In the genomic region with DNA sequence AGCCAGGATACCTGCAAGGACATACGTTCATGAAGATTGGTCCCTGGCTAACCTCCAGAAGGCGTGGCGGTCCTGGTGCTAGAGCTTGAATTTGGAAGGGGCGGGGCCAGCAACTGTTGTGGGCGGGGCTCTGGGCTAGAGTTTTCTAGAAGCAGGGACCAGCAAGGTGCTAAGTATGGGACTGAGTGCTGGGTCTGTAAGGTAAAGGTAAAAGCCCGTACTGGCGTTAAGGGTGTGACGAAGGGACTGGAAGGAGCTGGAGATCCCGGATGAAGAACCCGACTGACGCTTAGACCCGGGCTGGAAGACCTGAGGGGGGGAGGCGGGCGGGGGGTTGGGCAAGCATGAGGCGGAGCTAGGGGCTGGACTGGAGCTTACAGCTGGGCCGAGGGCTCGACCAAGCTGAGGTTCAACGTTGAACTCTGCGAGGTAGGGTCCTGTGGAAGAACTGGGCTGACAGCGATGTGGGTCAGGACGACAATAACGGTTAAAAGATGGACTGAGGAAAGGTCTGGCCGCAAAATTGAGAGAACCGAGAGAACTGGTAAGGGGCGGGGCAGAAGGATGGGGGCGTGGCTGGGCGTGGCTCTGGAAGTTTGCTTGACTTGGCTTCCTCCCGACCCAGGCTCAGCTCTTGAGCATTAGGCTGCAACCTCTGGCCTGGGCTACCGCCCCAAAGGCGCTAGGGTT, we compare ENCODE assay signal across 8 mouse cellular contexts. TPM values are rescaled to one million over a fixed set of nuclear protein-coding genes. Genes with fewer than 3 reads are reported as not detected.
DNase-seq lines count a peak whose midpoint lies in the region; ATAC-seq and TF ChIP-seq lines count a peak whose summit lies in the region.

No protein-coding gene starts in this region.

- H3K4me1 ChIP-seq in ES-Bruce4 (ENCODE audit: control insufficient read depth, insufficient read depth, low read length), result peaks cover 2% of the 10 kb centered on the region
- H3K4me1 ChIP-seq in brown adipose tissue, adult 24 weeks (ENCODE audit: control insufficient read depth, insufficient read depth, insufficient read length, low read length), result peaks cover 4% of the 10 kb centered on the region; the same call in 1 of the 2 replicates
- H3K4me1 ChIP-seq in hindbrain, embryonic 14.5 days (replicated peaks; ENCODE audit: control insufficient read depth, insufficient read depth, low read length), result peaks cover 10% of the 10 kb centered on the region
- H3K4me1 ChIP-seq in liver, embryonic 11.5 days (replicated peaks; ENCODE audit: control insufficient read depth, insufficient read depth, low read length), result peaks cover 14% of the 10 kb centered on the region
- no peaks in the 10 kb centered on the region for H3K4me1 ChIP-seq in midbrain, postnatal 0 days (ENCODE audit: insufficient read depth, low read length)
- H3K4me1 ChIP-seq in stomach, postnatal 0 days (replicated peaks; ENCODE audit: control insufficient read depth, insufficient read depth), result no peaks in the 10 kb centered on the region

- H3K9ac ChIP-seq in ES-Bruce4 (ENCODE audit: low read depth, poor library complexity, severe bottlenecking), result peak overlapping the region; percentile 44
- H3K9ac ChIP-seq in hindbrain, embryonic 14.5 days, result no peak overlapping the region
- peak overlapping the region; percentile 57 for H3K9ac ChIP-seq in liver, embryonic 11.5 days (ENCODE audit: low read depth, low read length)
- no peak overlapping the region for H3K9ac ChIP-seq in midbrain, postnatal 0 days (replicated peaks; ENCODE audit: low read length, poor library complexity, severe bottlenecking)
- H3K9ac ChIP-seq in stomach, postnatal 0 days (ENCODE audit: low read length), result peak overlapping the region; percentile 50

- intact Hi-C loops in gastrocnemius, adult 2 months (cut with DNase I), result no loop called here

- no peak for TF ChIP-seq CTCF in ES-Bruce4 (IDR thresholded peaks at IDR 0.05; ENCODE audit: low read depth, low read length)
- no peak for TF ChIP-seq CTCF in gastrocnemius, adult 2 months (IDR thresholded peaks at IDR 0.05)
- no peak for TF ChIP-seq CTCF in midbrain, postnatal 0 days (IDR thresholded peaks at IDR 0.05)
- no peak for TF ChIP-seq CTCF in stomach, postnatal 0 days (IDR thresholded peaks at IDR 0.05; ENCODE audit: low read depth)

- peak overlapping the region; percentile 43 for H3K4me2 ChIP-seq in hindbrain, embryonic 14.5 days (replicated peaks)
- H3K4me2 ChIP-seq in liver, embryonic 11.5 days, result peak overlapping the region; percentile 87
- peak overlapping the region; percentile 48 for H3K4me2 ChIP-seq in midbrain, postnatal 0 days (ENCODE audit: low read depth, low read length, poor library complexity, severe bottlenecking)
- H3K4me2 ChIP-seq in stomach, postnatal 0 days (replicated peaks; ENCODE audit: low read depth), result peak overlapping the region; percentile 69

- TF ChIP-seq POLR2A in ES-Bruce4 (IDR thresholded peaks at IDR 0.05; ENCODE audit: insufficient read depth, low read length), result no peak

- H3K27me3 ChIP-seq in ES-Bruce4 (ENCODE audit: control insufficient read depth, insufficient read depth, low read length, poor library complexity, severe bottlenecking), result no peaks in the 10 kb centered on the region
- no peaks in the 10 kb centered on the region for H3K27me3 ChIP-seq in hindbrain, embryonic 14.5 days (ENCODE audit: control insufficient read depth, insufficient read depth, low read length)
- peaks cover 17% of the 10 kb centered on the region for H3K27me3 ChIP-seq in liver, embryonic 11.5 days (replicated peaks; ENCODE audit: control insufficient read depth, insufficient read depth, low read length)
- H3K27me3 ChIP-seq in midbrain, postnatal 0 days (ENCODE audit: insufficient read depth, low read length), result no peaks in the 10 kb centered on the region
- no peaks in the 10 kb centered on the region for H3K27me3 ChIP-seq in stomach, postnatal 0 days (ENCODE audit: control insufficient read depth, insufficient read depth, low read length)

- peaks cover 2% of the 10 kb centered on the region; the same call in 1 of the 2 replicates for H3K36me3 ChIP-seq in ES-Bruce4 (ENCODE audit: control insufficient read depth, insufficient read depth, low read length, poor library complexity, severe bottlenecking)
- peaks cover 36% of the 10 kb centered on the region for H3K36me3 ChIP-seq in hindbrain, embryonic 14.5 days (replicated peaks; ENCODE audit: control insufficient read depth, insufficient read depth)
- H3K36me3 ChIP-seq in liver, embryonic 11.5 days (ENCODE audit: control insufficient read depth, insufficient read depth, low read length), result peaks cover 4% of the 10 kb centered on the region; the same call in 1 of the 2 replicates
- peaks cover 24% of the 10 kb centered on the region for H3K36me3 ChIP-seq in midbrain, postnatal 0 days (ENCODE audit: insufficient read depth, low read length)
- H3K36me3 ChIP-seq in stomach, postnatal 0 days (ENCODE audit: control insufficient read depth, insufficient read depth, low read length), result peaks cover 7% of the 10 kb centered on the region

- ATAC-seq in hindbrain, embryonic 14.5 days (ENCODE audit: low FRiP score), result peak; percentile 45; the same call in 1 of the 2 replicates
- peak; percentile 84 for ATAC-seq in liver, embryonic 11.5 days (replicated peaks; ENCODE audit: low FRiP score)
- ATAC-seq in midbrain, postnatal 0 days (ENCODE audit: low FRiP score), result peak; percentile 42; the same call in 1 of the 2 replicates
- peak; percentile 80 for ATAC-seq in stomach, postnatal 0 days (ENCODE audit: low FRiP score, low TSS enrichment)

- H3K4me3 ChIP-seq in ES-Bruce4 (ENCODE audit: low read depth, low read length), result peak overlapping the region; percentile 88
- H3K4me3 ChIP-seq in brown adipose tissue, adult 24 weeks (ENCODE audit: insufficient read depth, low read depth, low read length), result peak overlapping the region; percentile 72
- H3K4me3 ChIP-seq in gastrocnemius, adult 2 months, result peak overlapping the region; percentile 75
- peak overlapping the region; percentile 18 for H3K4me3 ChIP-seq in hindbrain, embryonic 14.5 days (replicated peaks; ENCODE audit: low read length)
- H3K4me3 ChIP-seq in liver, embryonic 11.5 days (ENCODE audit: low read depth, low read length), result peak overlapping the region; percentile 63
- H3K4me3 ChIP-seq in midbrain, postnatal 0 days (ENCODE audit: low read depth, low read length), result peak overlapping the region; percentile 25
- H3K4me3 ChIP-seq in stomach, postnatal 0 days (ENCODE audit: low read depth, low read length), result peak overlapping the region; percentile 55

- 4% methylated on average over 30 of the region's 30 CpGs for WGBS in hindbrain, embryonic 14.5 days
- 2% methylated on average over 29 of the region's 30 CpGs for WGBS in liver, embryonic 11.5 days
- 3% methylated on average over 30 of the region's 30 CpGs for WGBS in midbrain, postnatal 0 days
- WGBS in stomach, postnatal 0 days, result 3% methylated on average over 30 of the region's 30 CpGs

- DNase-seq in gastrocnemius, adult 2 months, result peak; percentile 84
- no peak for DNase-seq in hindbrain, embryonic 14.5 days (ENCODE audit: low spot score)
- peak; percentile 84 for DNase-seq in liver, embryonic 11.5 days (ENCODE audit: low spot score)
- DNase-seq in midbrain, postnatal 0 days (ENCODE audit: low spot score), result peak; percentile 49
- peak; percentile 84 for DNase-seq in stomach, postnatal 0 days (ENCODE audit: low spot score)
- DNase-seq in adipocyte (ENCODE audit: low spot score), result no peak

- no peak for TF ChIP-seq EP300 in ES-Bruce4 (IDR thresholded peaks at IDR 0.05; ENCODE audit: insufficient read depth, low read depth, low read length)
- TF ChIP-seq EP300 in stomach, postnatal 0 days (optimal IDR thresholded peaks at IDR 0.05), result no peak

- H3K9me3 ChIP-seq in ES-Bruce4 (replicated peaks; ENCODE audit: control insufficient read depth, insufficient read depth, low read length, poor library complexity, severe bottlenecking), result no peaks in the 10 kb centered on the region
- H3K9me3 ChIP-seq in hindbrain, embryonic 14.5 days (ENCODE audit: control insufficient read depth, low read length), result no peaks in the 10 kb centered on the region
- no peaks in the 10 kb centered on the region for H3K9me3 ChIP-seq in liver, embryonic 11.5 days (ENCODE audit: control insufficient read depth, low read length)
- H3K9me3 ChIP-seq in midbrain, postnatal 0 days (ENCODE audit: low read length), result no peaks in the 10 kb centered on the region
- H3K9me3 ChIP-seq in stomach, postnatal 0 days (ENCODE audit: control insufficient read depth, low read length), result no peaks in the 10 kb centered on the region

- H3K27ac ChIP-seq in ES-Bruce4 (ENCODE audit: insufficient read depth, low read length), result peak overlapping the region; percentile 36; the same call in 1 of the 2 replicates
- peak overlapping the region; percentile 90 for H3K27ac ChIP-seq in brown adipose tissue, adult 24 weeks (replicated peaks; ENCODE audit: low read depth, low read length)
- H3K27ac ChIP-seq in gastrocnemius, adult 2 months, result peak overlapping the region; percentile 71
- no peak overlapping the region for H3K27ac ChIP-seq in hindbrain, embryonic 14.5 days
- no peak overlapping the region; the same call in 1 of the 2 replicates for H3K27ac ChIP-seq in liver, embryonic 11.5 days (ENCODE audit: low read depth, low read length)
- no peak overlapping the region for H3K27ac ChIP-seq in midbrain, postnatal 0 days (ENCODE audit: low read depth, low read length)
- H3K27ac ChIP-seq in stomach, postnatal 0 days (replicated peaks), result 0 out of 2 replicates have a peak overlapping the region, but pooled peaks have one; percentile 13

RNA-seq across cellular contexts. Expression of a gene that starts 1.4 kb away (rescaled TPM):
- 6.1 and 7.6 TPM in 2 replicates for polyA plus RNA-seq in ES-Bruce4 (2011; ENCODE audit: insufficient read depth, insufficient read length, low read depth, missing spikeins)
- 102 and 105 TPM in 2 replicates for polyA plus RNA-seq in brown adipose tissue, adult 24 weeks (2012; ENCODE audit: insufficient read depth, insufficient read length, missing spikeins)
- total RNA-seq in gastrocnemius, adult 2 months (2021), result under 1 TPM in 1 of 2 experiments, not detected in 1; 0.81 TPM
- 1.4 and 2.9 TPM in 2 replicates for polyA plus RNA-seq in hindbrain, embryonic 14.5 days (2014; fragmentation: Nextera tagmentation; extraction: Ambion mirVana)
- 1.6 and 2.5 TPM in 2 replicates for polyA plus RNA-seq in liver, embryonic 11.5 days (2014; fragmentation: Nextera tagmentation; extraction: Ambion mirVana)
- 1.0 TPM in 2 replicates for total RNA-seq in midbrain, postnatal 0 days (2014; rRNA removed)
- polyA plus RNA-seq in midbrain, postnatal 0 days (2015; fragmentation: Nextera tagmentation; extraction: Ambion mirVana), result 3.3 and 4.8 TPM in 2 replicates
- 0.98 and 1.0 TPM in 2 replicates for polyA plus RNA-seq in stomach, postnatal 0 days (2015; fragmentation: Nextera tagmentation; extraction: Ambion mirVana)

RNA-seq across cellular contexts. Expression of a gene that starts 6.3 kb away (rescaled TPM):
- 33.1 and 36.1 TPM in 2 replicates for polyA plus RNA-seq in ES-Bruce4 (2011; ENCODE audit: insufficient read depth, insufficient read length, low read depth, missing spikeins)
- 61.8 and 78.8 TPM in 2 replicates for polyA plus RNA-seq in brown adipose tissue, adult 24 weeks (2012; ENCODE audit: insufficient read depth, insufficient read length, missing spikeins)
- total RNA-seq in gastrocnemius, adult 2 months (2021), result 1 to 10 TPM; 3.3 to 4.6 TPM
- polyA plus RNA-seq in hindbrain, embryonic 14.5 days (2014; fragmentation: Nextera tagmentation; extraction: Ambion mirVana), result 46.4 and 53.2 TPM in 2 replicates
- polyA plus RNA-seq in liver, embryonic 11.5 days (2014; fragmentation: Nextera tagmentation; extraction: Ambion mirVana), result 42.6 and 45.3 TPM in 2 replicates
- 71.3 and 78.4 TPM in 2 replicates for total RNA-seq in midbrain, postnatal 0 days (2014; rRNA removed)
- 65.0 and 65.5 TPM in 2 replicates for polyA plus RNA-seq in midbrain, postnatal 0 days (2015; fragmentation: Nextera tagmentation; extraction: Ambion mirVana)
- polyA plus RNA-seq in stomach, postnatal 0 days (2015; fragmentation: Nextera tagmentation; extraction: Ambion mirVana), result 59.0 and 61.4 TPM in 2 replicates

RNA-seq across cellular contexts. Expression of a gene that starts 11.2 kb away (rescaled TPM):
- polyA plus RNA-seq in ES-Bruce4 (2011; ENCODE audit: insufficient read depth, insufficient read length, low read depth, missing spikeins), result 2,740 and 2,914 TPM in 2 replicates
- polyA plus RNA-seq in brown adipose tissue, adult 24 weeks (2012; ENCODE audit: insufficient read depth, insufficient read length, missing spikeins), result 881 and 950 TPM in 2 replicates
- 100 to 1,000 TPM; 760 to 970 TPM for total RNA-seq in gastrocnemius, adult 2 months (2021)
- polyA plus RNA-seq in hindbrain, embryonic 14.5 days (2014; fragmentation: Nextera tagmentation; extraction: Ambion mirVana), result 880 and 1,029 TPM in 2 replicates
- polyA plus RNA-seq in liver, embryonic 11.5 days (2014; fragmentation: Nextera tagmentation; extraction: Ambion mirVana), result 1,588 and 1,766 TPM in 2 replicates
- total RNA-seq in midbrain, postnatal 0 days (2014; rRNA removed), result 753 and 863 TPM in 2 replicates
- polyA plus RNA-seq in midbrain, postnatal 0 days (2015; fragmentation: Nextera tagmentation; extraction: Ambion mirVana), result 853 and 860 TPM in 2 replicates
- 1,145 and 1,168 TPM in 2 replicates for polyA plus RNA-seq in stomach, postnatal 0 days (2015; fragmentation: Nextera tagmentation; extraction: Ambion mirVana)

RNA-seq across cellular contexts. Expression of a gene that starts 18.0 kb away (rescaled TPM):
- 12.2 and 13.2 TPM in 2 replicates for polyA plus RNA-seq in ES-Bruce4 (2011; ENCODE audit: insufficient read depth, insufficient read length, low read depth, missing spikeins)
- 77.2 and 118 TPM in 2 replicates for polyA plus RNA-seq in brown adipose tissue, adult 24 weeks (2012; ENCODE audit: insufficient read depth, insufficient read length, missing spikeins)
- total RNA-seq in gastrocnemius, adult 2 months (2021), result 1 to 10 TPM; 1.3 to 1.7 TPM
- 13.4 and 16.6 TPM in 2 replicates for polyA plus RNA-seq in hindbrain, embryonic 14.5 days (2014; fragmentation: Nextera tagmentation; extraction: Ambion mirVana)
- 52.5 and 57.5 TPM in 2 replicates for polyA plus RNA-seq in liver, embryonic 11.5 days (2014; fragmentation: Nextera tagmentation; extraction: Ambion mirVana)
- 12.6 and 24.0 TPM in 2 replicates for total RNA-seq in midbrain, postnatal 0 days (2014; rRNA removed)
- polyA plus RNA-seq in midbrain, postnatal 0 days (2015; fragmentation: Nextera tagmentation; extraction: Ambion mirVana), result 18.1 and 25.4 TPM in 2 replicates
- 41.3 and 45.6 TPM in 2 replicates for polyA plus RNA-seq in stomach, postnatal 0 days (2015; fragmentation: Nextera tagmentation; extraction: Ambion mirVana)

RNA-seq across cellular contexts. Expression of a gene that starts 18.1 kb away (rescaled TPM):
- 18.1 and 20.0 TPM in 2 replicates for polyA plus RNA-seq in ES-Bruce4 (2011; ENCODE audit: insufficient read depth, insufficient read length, low read depth, missing spikeins)
- 3.2 and 6.3 TPM in 2 replicates for polyA plus RNA-seq in brown adipose tissue, adult 24 weeks (2012; ENCODE audit: insufficient read depth, insufficient read length, missing spikeins)
- total RNA-seq in gastrocnemius, adult 2 months (2021), result under 1 TPM; 0.36 to 0.75 TPM
- polyA plus RNA-seq in hindbrain, embryonic 14.5 days (2014; fragmentation: Nextera tagmentation; extraction: Ambion mirVana), result 4.6 and 6.0 TPM in 2 replicates
- polyA plus RNA-seq in liver, embryonic 11.5 days (2014; fragmentation: Nextera tagmentation; extraction: Ambion mirVana), result 13.1 and 14.3 TPM in 2 replicates
- 7.1 and 7.6 TPM in 2 replicates for total RNA-seq in midbrain, postnatal 0 days (2014; rRNA removed)
- 4.5 and 5.7 TPM in 2 replicates for polyA plus RNA-seq in midbrain, postnatal 0 days (2015; fragmentation: Nextera tagmentation; extraction: Ambion mirVana)
- 6.4 and 7.4 TPM in 2 replicates for polyA plus RNA-seq in stomach, postnatal 0 days (2015; fragmentation: Nextera tagmentation; extraction: Ambion mirVana)

Comparison
In these comparisons a context has a peak if more than half of its experiments do, and no peak if none do; other contexts are left out.
1. H3K27ac ChIP-seq: peak in ES-Bruce4 (single experiment), brown adipose tissue, adult 24 weeks (single experiment), gastrocnemius, adult 2 months (single experiment) and stomach, postnatal 0 days (single experiment); none in hindbrain, embryonic 14.5 days (single experiment), liver, embryonic 11.5 days (single experiment) and midbrain, postnatal 0 days (single experiment).
2. H3K4me3 ChIP-seq: peak in every context shown above with its lines; median percentile 88 in ES-Bruce4; 75 in gastrocnemius, adult 2 months; 72 in brown adipose tissue, adult 24 weeks; 63 in liver, embryonic 11.5 days; 55 in stomach, postnatal 0 days; 25 in midbrain, postnatal 0 days; 18 in hindbrain, embryonic 14.5 days.
3. H3K9ac ChIP-seq: peak in ES-Bruce4 (single experiment), liver, embryonic 11.5 days (single experiment) and stomach, postnatal 0 days (single experiment); none in hindbrain, embryonic 14.5 days (single experiment) and midbrain, postnatal 0 days (single experiment).
4. DNase-seq: peak in gastrocnemius, adult 2 months (single experiment), liver, embryonic 11.5 days (single experiment), midbrain, postnatal 0 days (single experiment) and stomach, postnatal 0 days (single experiment); none in hindbrain, embryonic 14.5 days (single experiment) and adipocyte (single experiment).
5. RNA of a gene that starts 1.4 kb away (polyA plus RNA-seq): 102 to 105 TPM in brown adipose tissue, adult 24 weeks; 6.1 to 7.6 TPM in ES-Bruce4, 3.3 to 4.8 TPM in midbrain, postnatal 0 days, 1.4 to 2.9 TPM in hindbrain, embryonic 14.5 days, 1.6 to 2.5 TPM in liver, embryonic 11.5 days and 0.98 to 1.0 TPM in stomach, postnatal 0 days; every median in the first group is over 10 times any median in the second.
6. Peak in every context shown above with its lines, with median percentiles within 50 percentile points of each other: ATAC-seq and H3K4me2 ChIP-seq.